Mouse (Mus musculus): ENCODE measurements around the gene Olfr709-ps1. TPM values are rescaled to one million over a fixed set of nuclear protein-coding genes. Genes with fewer than 3 reads are reported as not detected.
"Not testable (repeated sequence)": the region's sequence is repeated elsewhere in the genome, so short reads cannot be mapped to it uniquely, and the experiment has no call there.

Olfr709-ps1 gene
- total and polyA plus RNA-seq, 2 experiments, result not detected

GRCm38 (mm10) chr7:106907676-106908075, 24.3 kb downstream of the Olfr709-ps1 start, which contains the start of gene Olfr1532-ps1:
Gene Olfr1532-ps1, plus strand, starts transcription at chr7:106908001.
- no peaks in the 10 kb centered on the region for H3K79me2 ChIP-seq (ENCODE audit: control insufficient read depth, insufficient read depth, low read length)
- 45% methylated on average over 2 of the region's 2 CpGs for WGBS
- no peaks in the 10 kb centered on the region for H3K27me3 ChIP-seq (ENCODE audit: control insufficient read depth, insufficient read depth, low read length)
- no peak within 1 kb of the TSS for H3K27ac ChIP-seq (replicated peaks; ENCODE audit: insufficient read depth, low read depth, low read length)
- no peaks in the 10 kb centered on the region for H3K36me3 ChIP-seq (ENCODE audit: control insufficient read depth, insufficient read depth, low read length)
- H3K4me1 ChIP-seq (ENCODE audit: control insufficient read depth, insufficient read depth, low read length), result no peaks in the 10 kb centered on the region
- TF ChIP-seq CTCF (IDR thresholded peaks at IDR 0.05; ENCODE audit: low read depth, low read length), result no peak
- no peak for TF ChIP-seq POLR2A (IDR thresholded peaks at IDR 0.05; ENCODE audit: extremely low read depth, insufficient read depth, low read length)
- DNase-seq (ENCODE audit: extremely low read depth, low read depth, low spot score), result no peak
- H3K9ac ChIP-seq (ENCODE audit: low read depth, low read length), result no peak within 1 kb of the TSS
- no peak within 1 kb of the TSS for H3K4me3 ChIP-seq (ENCODE audit: insufficient read depth, low read depth, low read length)

GRCm38 (mm10) chr7:106901141-106901540, 30.9 kb downstream of the Olfr709-ps1 start, which contains the start of gene Olfr707:
Gene Olfr707, minus strand, starts transcription at chr7:106901241.
- not testable (repeated sequence) for H3K4me3 ChIP-seq (ENCODE audit: insufficient read depth, low read depth, low read length); H3K27me3 ChIP-seq (ENCODE audit: control insufficient read depth, insufficient read depth, low read length); H3K79me2 ChIP-seq (ENCODE audit: control insufficient read depth, insufficient read depth, low read length); H3K36me3 ChIP-seq (ENCODE audit: control insufficient read depth, insufficient read depth, low read length); H3K27ac ChIP-seq (replicated peaks; ENCODE audit: insufficient read depth, low read depth, low read length); DNase-seq (ENCODE audit: extremely low read depth, low read depth, low spot score); H3K9ac ChIP-seq (ENCODE audit: low read depth, low read length); H3K4me1 ChIP-seq (ENCODE audit: control insufficient read depth, insufficient read depth, low read length)
- WGBS, result 85% methylated on average over 3 of the region's 3 CpGs

- DNase-seq (ENCODE audit: extremely low read depth, low read depth, low spot score), result no peak
- 56% methylated on average over 2 of the region's 2 CpGs for WGBS
- Histone ChIP-seq H3K36me3 (ENCODE audit: control insufficient read depth, insufficient read depth, low read length) (no peaks in the 10 kb centered on the region), H3K4me3 (ENCODE audit: insufficient read depth, low read depth, low read length) (no peak within 1 kb of the TSS), H3K27me3 (ENCODE audit: control insufficient read depth, insufficient read depth, low read length) (no peaks in the 10 kb centered on the region), H3K9ac (ENCODE audit: low read depth, low read length) (no peak within 1 kb of the TSS), H3K79me2 (ENCODE audit: control insufficient read depth, insufficient read depth, low read length) (no peaks in the 10 kb centered on the region), H3K27ac (replicated peaks; ENCODE audit: insufficient read depth, low read depth, low read length) (no peak within 1 kb of the TSS), H3K4me1 (ENCODE audit: control insufficient read depth, insufficient read depth, low read length) (no peaks in the 10 kb centered on the region)
- TF ChIP-seq CTCF (IDR thresholded peaks at IDR 0.05; ENCODE audit: low read depth, low read length) (no peak), POLR2A (IDR thresholded peaks at IDR 0.05; ENCODE audit: extremely low read depth, insufficient read depth, low read length) (no peak)
These were observed 44.0 kb downstream of the Olfr709-ps1 start, which contains the start of gene Olfr706 for GRCm38 (mm10) chr7:106888062-106888461. Gene Olfr706, minus strand, starts transcription at chr7:106888162.

- H3K4me1 ChIP-seq (ENCODE audit: control insufficient read depth, insufficient read depth, low read length), result no peaks in the 10 kb centered on the region
- TF ChIP-seq CTCF (IDR thresholded peaks at IDR 0.05; ENCODE audit: low read depth, low read length) (no peak), POLR2A (IDR thresholded peaks at IDR 0.05; ENCODE audit: extremely low read depth, insufficient read depth, low read length) (no peak)
- no peak within 1 kb of the TSS for H3K9ac ChIP-seq (ENCODE audit: low read depth, low read length)
- DNase-seq (ENCODE audit: extremely low read depth, low read depth, low spot score), result no peak
- no peaks in the 10 kb centered on the region for H3K79me2 ChIP-seq (ENCODE audit: control insufficient read depth, insufficient read depth, low read length)
- no peak within 1 kb of the TSS for H3K4me3 ChIP-seq (ENCODE audit: insufficient read depth, low read depth, low read length)
- no peaks in the 10 kb centered on the region for H3K27me3 ChIP-seq (ENCODE audit: control insufficient read depth, insufficient read depth, low read length)
- no peak within 1 kb of the TSS for H3K27ac ChIP-seq (replicated peaks; ENCODE audit: insufficient read depth, low read depth, low read length)
- WGBS, result 78% methylated on average over 3 of the region's 3 CpGs
- H3K36me3 ChIP-seq (ENCODE audit: control insufficient read depth, insufficient read depth, low read length), result no peaks in the 10 kb centered on the region
These were observed 55.2 kb downstream of the Olfr709-ps1 start, which contains the start of gene Olfr705 for GRCm38 (mm10) chr7:106876791-106877190. Gene Olfr705, minus strand, starts transcription at chr7:106876891.

Other genes with a start within 250 kb of the Olfr709-ps1 start
- gene Olfr694, start 240.4 kb downstream of the Olfr709-ps1 start, total RNA-seq (2014; rRNA removed), result not detected in 2 replicates
- not detected in 2 replicates for gene Olfr694, start 240.4 kb downstream of the Olfr709-ps1 start, polyA plus RNA-seq (2012; rRNA removed)
- gene Olfr695, start 215.8 kb downstream of the Olfr709-ps1 start, total RNA-seq (2014; rRNA removed), result not detected in 2 replicates
- not detected in 2 replicates for gene Olfr695, start 215.8 kb downstream of the Olfr709-ps1 start, polyA plus RNA-seq (2012; rRNA removed)
- not detected in 2 replicates for gene Olfr697, start 189.8 kb downstream of the Olfr709-ps1 start, total RNA-seq (2014; rRNA removed)
- gene Olfr697, start 189.8 kb downstream of the Olfr709-ps1 start, polyA plus RNA-seq (2012; rRNA removed), result not detected in 2 replicates
- gene Olfr698, start 176.8 kb downstream of the Olfr709-ps1 start, total RNA-seq (2014; rRNA removed), result not detected in 2 replicates
- gene Olfr698, start 176.8 kb downstream of the Olfr709-ps1 start, polyA plus RNA-seq (2012; rRNA removed), result not detected in 2 replicates
- not detected in 2 replicates for gene Olfr699, start 139.0 kb downstream of the Olfr709-ps1 start, total RNA-seq (2014; rRNA removed)
- gene Olfr699, start 139.0 kb downstream of the Olfr709-ps1 start, polyA plus RNA-seq (2012; rRNA removed), result not detected in 2 replicates
- gene Olfr700, start 123.4 kb downstream of the Olfr709-ps1 start, total RNA-seq (2014; rRNA removed), result not detected in 2 replicates
- gene Olfr700, start 123.4 kb downstream of the Olfr709-ps1 start, polyA plus RNA-seq (2012; rRNA removed), result not detected in 2 replicates
- gene Olfr701, start 118.1 kb downstream of the Olfr709-ps1 start, total RNA-seq (2014; rRNA removed), result not detected in 2 replicates
- not detected in 2 replicates for gene Olfr701, start 118.1 kb downstream of the Olfr709-ps1 start, polyA plus RNA-seq (2012; rRNA removed)
- not detected in 2 replicates for gene Olfr702, start 98.3 kb downstream of the Olfr709-ps1 start, total RNA-seq (2014; rRNA removed)
- gene Olfr702, start 98.3 kb downstream of the Olfr709-ps1 start, polyA plus RNA-seq (2012; rRNA removed), result not detected in 2 replicates
- not detected in 2 replicates for gene Olfr703, start 88.9 kb downstream of the Olfr709-ps1 start, total RNA-seq (2014; rRNA removed)
- not detected in 2 replicates for gene Olfr703, start 88.9 kb downstream of the Olfr709-ps1 start, polyA plus RNA-seq (2012; rRNA removed)
- not detected in 2 replicates for gene Olfr704, start 69.0 kb downstream of the Olfr709-ps1 start, total RNA-seq (2014; rRNA removed)
- gene Olfr704, start 69.0 kb downstream of the Olfr709-ps1 start, polyA plus RNA-seq (2012; rRNA removed), result not detected in 2 replicates
- gene Olfr705, start 55.3 kb downstream of the Olfr709-ps1 start, total RNA-seq (2014; rRNA removed), result not detected in 2 replicates
- gene Olfr705, start 55.3 kb downstream of the Olfr709-ps1 start, polyA plus RNA-seq (2012; rRNA removed), result not detected in 2 replicates
- gene Olfr706, start 44.1 kb downstream of the Olfr709-ps1 start, total RNA-seq (2014; rRNA removed), result not detected in 2 replicates
- not detected in 2 replicates for gene Olfr706, start 44.1 kb downstream of the Olfr709-ps1 start, polyA plus RNA-seq (2012; rRNA removed)
- not detected in 2 replicates for gene Olfr707, start 31.0 kb downstream of the Olfr709-ps1 start, total RNA-seq (2014; rRNA removed)
- not detected in 2 replicates for gene Olfr707, start 31.0 kb downstream of the Olfr709-ps1 start, polyA plus RNA-seq (2012; rRNA removed)
- gene Olfr1532-ps1, start 24.2 kb downstream of the Olfr709-ps1 start, total RNA-seq (2014; rRNA removed), result not detected in 2 replicates
- gene Olfr1532-ps1, start 24.2 kb downstream of the Olfr709-ps1 start, polyA plus RNA-seq (2012; rRNA removed), result not detected in 2 replicates
- not detected in 2 replicates for gene Olfr710, start 16.1 kb upstream of the Olfr709-ps1 start, total RNA-seq (2014; rRNA removed)
- gene Olfr710, start 16.1 kb upstream of the Olfr709-ps1 start, polyA plus RNA-seq (2012; rRNA removed), result not detected in 2 replicates
- not detected in 2 replicates for gene Olfr6, start 31.7 kb upstream of the Olfr709-ps1 start, total RNA-seq (2014; rRNA removed)
- gene Olfr6, start 31.7 kb upstream of the Olfr709-ps1 start, polyA plus RNA-seq (2012; rRNA removed), result not detected in 2 replicates
- not detected in 2 replicates for gene Olfr711, start 43.2 kb upstream of the Olfr709-ps1 start, total RNA-seq (2014; rRNA removed)
- gene Olfr711, start 43.2 kb upstream of the Olfr709-ps1 start, polyA plus RNA-seq (2012; rRNA removed), result not detected in 2 replicates
- gene Olfr2, start 73.9 kb upstream of the Olfr709-ps1 start, total RNA-seq (2014; rRNA removed), result not detected in 2 replicates
- not detected in 2 replicates for gene Olfr2, start 73.9 kb upstream of the Olfr709-ps1 start, polyA plus RNA-seq (2012; rRNA removed)
- not detected in 2 replicates for gene Olfr713, start 99.0 kb upstream of the Olfr709-ps1 start, total RNA-seq (2014; rRNA removed)
- not detected in 2 replicates for gene Olfr713, start 99.0 kb upstream of the Olfr709-ps1 start, polyA plus RNA-seq (2012; rRNA removed)
- not detected in 2 replicates for gene Olfr714, start 138.8 kb upstream of the Olfr709-ps1 start, total RNA-seq (2014; rRNA removed)
- gene Olfr714, start 138.8 kb upstream of the Olfr709-ps1 start, polyA plus RNA-seq (2012; rRNA removed), result not detected in 2 replicates
- gene Olfr17, start 161.0 kb upstream of the Olfr709-ps1 start, total RNA-seq (2014; rRNA removed), result not detected in 2 replicates
- not detected in 2 replicates for gene Olfr17, start 161.0 kb upstream of the Olfr709-ps1 start, polyA plus RNA-seq (2012; rRNA removed)
- gene Olfr715b, start 178.2 kb upstream of the Olfr709-ps1 start, total RNA-seq (2014; rRNA removed), result not detected in 2 replicates
- not detected in 2 replicates for gene Olfr715b, start 178.2 kb upstream of the Olfr709-ps1 start, polyA plus RNA-seq (2012; rRNA removed)
- gene Olfr715, start 198.9 kb upstream of the Olfr709-ps1 start, total RNA-seq (2014; rRNA removed), result not detected in 2 replicates
- gene Olfr715, start 198.9 kb upstream of the Olfr709-ps1 start, polyA plus RNA-seq (2012; rRNA removed), result not detected in 2 replicates
- gene Olfr716, start 206.1 kb upstream of the Olfr709-ps1 start, total RNA-seq (2014; rRNA removed), result not detected in 2 replicates
- gene Olfr716, start 206.1 kb upstream of the Olfr709-ps1 start, polyA plus RNA-seq (2012; rRNA removed), result not detected in 2 replicates
- not detected in 2 replicates for gene Nlrp14, start 234.8 kb upstream of the Olfr709-ps1 start, total RNA-seq (2014; rRNA removed)
- not detected in 2 replicates for gene Nlrp14, start 234.8 kb upstream of the Olfr709-ps1 start, polyA plus RNA-seq (2012; rRNA removed)